Mouse (Mus musculus): ENCODE measurements around the gene Syngap1.

Syngap1 gene

GRCm38 (mm10) chr17:26936921-26937695 lies 3.9 kb upstream of the Syngap1 start:
- no peak for DNase-seq (ENCODE audit: low spot score)

GRCm38 (mm10) chr17:26937883-26938695 lies 3.0 kb upstream of the Syngap1 start:
- DNase-seq (ENCODE audit: low spot score): no peak

GRCm38 (mm10) chr17:26938731-26939130 lies 2.3 kb upstream of the Syngap1 start:
- no peak for DNase-seq (ENCODE audit: low spot score)

- peak; percentile 100 for DNase-seq (ENCODE audit: low spot score)
Measured at GRCm38 (mm10) chr17:26939178-26939972, 1.7 kb upstream of the Syngap1 start, which contains the start of gene Cuta. Gene Cuta (minus strand): TSS chr17:26939569.

GRCm38 (mm10) chr17:26939973-26940300 lies 1.1 kb upstream of the Syngap1 start:
- DNase-seq (ENCODE audit: low spot score): no peak

GRCm38 (mm10) chr17:26941841-26942570 lies 953 bp downstream of the Syngap1 start:
- no peak for DNase-seq (ENCODE audit: low spot score)

- no peak for DNase-seq (ENCODE audit: low spot score)
Measured at GRCm38 (mm10) chr17:26945824-26946495, 4.9 kb downstream of the Syngap1 start.

- DNase-seq (ENCODE audit: low spot score): peak; percentile 78
Measured at GRCm38 (mm10) chr17:26946567-26946966, 5.5 kb downstream of the Syngap1 start.

GRCm38 (mm10) chr17:26947231-26948100 lies 6.4 kb downstream of the Syngap1 start:
- DNase-seq (ENCODE audit: low spot score): no peak

GRCm38 (mm10) chr17:26948316-26949050 lies 7.4 kb downstream of the Syngap1 start:
- no peak for DNase-seq (ENCODE audit: low spot score)

- no peak for DNase-seq (ENCODE audit: low spot score)
Measured at GRCm38 (mm10) chr17:26949051-26949577, 8.1 kb downstream of the Syngap1 start.

- DNase-seq (ENCODE audit: low spot score): no peak
Measured at GRCm38 (mm10) chr17:26949866-26950265, 8.8 kb downstream of the Syngap1 start.

- no peak for DNase-seq (ENCODE audit: low spot score)
Measured at GRCm38 (mm10) chr17:26950560-26951288, 9.7 kb downstream of the Syngap1 start.

- peak; percentile 57 for DNase-seq (ENCODE audit: low spot score)
Measured at GRCm38 (mm10) chr17:26951406-26951805, 10.4 kb downstream of the Syngap1 start.

- no peak for DNase-seq (ENCODE audit: low spot score)
Measured at GRCm38 (mm10) chr17:26951952-26952877, 11.2 kb downstream of the Syngap1 start.

- DNase-seq (ENCODE audit: low spot score): no peak
Measured at GRCm38 (mm10) chr17:26953201-26953600, 12.1 kb downstream of the Syngap1 start.

GRCm38 (mm10) chr17:26953726-26954125 lies 12.7 kb downstream of the Syngap1 start:
- DNase-seq (ENCODE audit: low spot score): no peak
